ENCODE assay signal across 9 mouse cellular contexts in genomic region chr6:91842897-91843627, GRCm38 (mm10). TPM values are rescaled to one million over a fixed set of nuclear protein-coding genes. Genes with fewer than 3 reads are reported as not detected.
A peak's percentile ranks its signal among the peaks of the same experiment; 100 is the strongest.
DNase-seq lines count a peak whose midpoint lies in the region; ATAC-seq lines count a peak whose summit lies in the region.
"Had no signal": no experiment of that assay in that cellular context is flagged by ENCODE, and none has a peak within 500 bp of the region (broad histone marks: within the 10 kb centered on the region; RNA-seq: fewer than 3 reads in every experiment).

No protein-coding gene starts in this region.

- H3K4me3 ChIP-seq in limb, embryonic 11.5 days (ENCODE audit: low read depth, low read length): peak overlapping the region; percentile 32
- H3K4me3 ChIP-seq in stomach, embryonic 16.5 days (replicated peaks; ENCODE audit: low read length): peak overlapping the region; percentile 45
- H3K4me3 ChIP-seq: erythroblast, embryonic 14.5 days had no signal

- peak; percentile 32 to 46 for DNase-seq in cerebellum, postnatal 14 days
- peak; percentile 21 for DNase-seq in right cerebral cortex, postnatal 14 days
- no peak for DNase-seq in right cerebral cortex, postnatal 4 days
- DNase-seq in limb, embryonic 11.5 days (ENCODE audit: low spot score): peak; percentile 38
- DNase-seq in layer of hippocampus, adult 9-10 months (ENCODE audit: low spot score): no peak
- no peak for DNase-seq in spleen, adult 18-20 months

- peaks cover 10% of the 10 kb centered on the region for H3K4me1 ChIP-seq in limb, embryonic 11.5 days (ENCODE audit: control insufficient read depth, insufficient read depth, low read length)
- H3K4me1 ChIP-seq in stomach, embryonic 16.5 days (ENCODE audit: control insufficient read depth, insufficient read depth, low read length): no peaks in the 10 kb centered on the region; the same call in 1 of the 2 replicates

- H3K4me2 ChIP-seq in limb, embryonic 11.5 days (ENCODE audit: low read depth, severe bottlenecking): peak overlapping the region; percentile 85
- peak overlapping the region; percentile 75 for H3K4me2 ChIP-seq in stomach, embryonic 16.5 days (ENCODE audit: low read depth, low read length)

- no peak overlapping the region for H3K27ac ChIP-seq in limb, embryonic 11.5 days (replicated peaks; ENCODE audit: low read depth, low read length)
- H3K27ac ChIP-seq in stomach, embryonic 16.5 days (ENCODE audit: low read length): no peak overlapping the region

- ATAC-seq in cerebellum, adult (ENCODE audit: insufficient number of reproducible peaks, low FRiP score, low TSS enrichment): no peak; the same call in 1 of the 2 replicates
- no peak for ATAC-seq in limb, embryonic 11.5 days (ENCODE audit: insufficient number of reproducible peaks, low FRiP score, low TSS enrichment, low read depth)
- no peak for ATAC-seq in stomach, embryonic 16.5 days (ENCODE audit: insufficient read depth, low FRiP score)

- H3K9ac ChIP-seq in limb, embryonic 11.5 days (ENCODE audit: low read length): no peak overlapping the region
- 0 out of 2 replicates have a peak overlapping the region, but pooled peaks have one; percentile 33 for H3K9ac ChIP-seq in stomach, embryonic 16.5 days (ENCODE audit: low read length)

- H3K9me3 ChIP-seq in limb, embryonic 11.5 days (ENCODE audit: control insufficient read depth, low read length): no peaks in the 10 kb centered on the region
- no peaks in the 10 kb centered on the region for H3K9me3 ChIP-seq in stomach, embryonic 16.5 days (replicated peaks; ENCODE audit: control insufficient read depth, low read length)

- H3K36me3 ChIP-seq in limb, embryonic 11.5 days (ENCODE audit: control insufficient read depth, insufficient read depth, low read length): no peaks in the 10 kb centered on the region
- no peaks in the 10 kb centered on the region for H3K36me3 ChIP-seq in stomach, embryonic 16.5 days (ENCODE audit: control insufficient read depth, insufficient read depth, low read length)

- 3% methylated on average over 39 of the region's 46 CpGs for WGBS in limb, embryonic 11.5 days
- WGBS in stomach, embryonic 16.5 days: 3% methylated on average over 46 of the region's 46 CpGs

- peaks cover 49% of the 10 kb centered on the region for H3K27me3 ChIP-seq in limb, embryonic 11.5 days (ENCODE audit: control insufficient read depth, insufficient read depth, low read length)
- H3K27me3 ChIP-seq in stomach, embryonic 16.5 days (ENCODE audit: control insufficient read depth, insufficient read depth, low read length): peaks cover 55% of the 10 kb centered on the region

RNA-seq across cellular contexts. Expression of gene Grip2, which starts 16.0 kb away (rescaled TPM):
- polyA plus RNA-seq in limb, embryonic 11.5 days (2014; fragmentation: Nextera tagmentation; extraction: Ambion mirVana): 0.16 and 0.33 TPM in 2 replicates
- 0.35 and 1.0 TPM in 2 replicates for polyA plus RNA-seq in stomach, embryonic 16.5 days (2015; fragmentation: Nextera tagmentation; extraction: Ambion mirVana)
- polyA plus RNA-seq: erythroblast, embryonic 14.5 days had no signal

RNA-seq across cellular contexts. Expression of gene Ccdc174, which starts 34.8 kb away (rescaled TPM):
- polyA plus RNA-seq in limb, embryonic 11.5 days (2014; fragmentation: Nextera tagmentation; extraction: Ambion mirVana): 43.3 and 46.1 TPM in 2 replicates
- polyA plus RNA-seq in stomach, embryonic 16.5 days (2015; fragmentation: Nextera tagmentation; extraction: Ambion mirVana): 28.2 TPM in 2 replicates

RNA-seq across cellular contexts. Expression of gene 4930590J08Rik, which starts 59.5 kb away (rescaled TPM):
- 0.48 and 0.73 TPM in 2 replicates for polyA plus RNA-seq in limb, embryonic 11.5 days (2014; fragmentation: Nextera tagmentation; extraction: Ambion mirVana)
- 0.19 and 0.24 TPM in 2 replicates for polyA plus RNA-seq in stomach, embryonic 16.5 days (2015; fragmentation: Nextera tagmentation; extraction: Ambion mirVana)
- polyA plus RNA-seq: erythroblast, embryonic 14.5 days had no signal

Comparison
In these comparisons a context has a peak if more than half of its experiments do, and no peak if none do; other contexts are left out.
1. DNase-seq: peak in cerebellum, postnatal 14 days (2 of 2), right cerebral cortex, postnatal 14 days (single experiment) and limb, embryonic 11.5 days (single experiment); none in right cerebral cortex, postnatal 4 days (single experiment), layer of hippocampus, adult 9-10 months (single experiment) and spleen, adult 18-20 months (0 of 2).